Mouse (Mus musculus) urinary bladder, postnatal 0 days (tissue): ENCODE results near the gene Fez1. TPM values are rescaled to one million over a fixed set of nuclear protein-coding genes. Genes with fewer than 3 reads are reported as not detected.

Experiments
- polyA plus RNA-seq: library from polyadenylated mRNA; unstranded; fragments of >200 nt; fragmentation: Nextera tagmentation; extraction: Ambion mirVana; gene quantifications from 2 replicates; pipeline ENCODE4 v1.2.1, GENCODE M21; 2015

Fez1 gene
- polyA plus RNA-seq: 9.8 and 10.6 TPM in 2 replicates

DNA sequence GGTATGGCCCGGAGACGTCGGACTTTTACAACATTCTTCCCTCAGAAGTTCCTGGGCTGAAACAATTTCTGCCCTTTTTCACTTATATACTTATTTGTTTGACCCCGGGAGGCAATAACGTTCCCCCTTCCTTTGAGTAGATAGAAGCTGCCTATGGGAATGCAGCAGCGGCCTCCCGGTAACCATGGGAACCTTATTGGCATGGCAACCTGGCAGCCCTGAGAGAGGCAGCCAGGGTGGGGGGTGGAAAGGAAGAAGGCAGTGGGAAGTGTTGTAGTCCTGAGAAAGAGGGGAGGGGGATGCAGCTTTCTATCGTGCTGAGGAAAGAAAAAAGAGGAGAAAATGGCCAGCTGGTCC, at the start of gene Fez1:
TSS of gene Fez1 (plus strand) at position 221 of the 357 bp plus-strand sequence.

DNA sequence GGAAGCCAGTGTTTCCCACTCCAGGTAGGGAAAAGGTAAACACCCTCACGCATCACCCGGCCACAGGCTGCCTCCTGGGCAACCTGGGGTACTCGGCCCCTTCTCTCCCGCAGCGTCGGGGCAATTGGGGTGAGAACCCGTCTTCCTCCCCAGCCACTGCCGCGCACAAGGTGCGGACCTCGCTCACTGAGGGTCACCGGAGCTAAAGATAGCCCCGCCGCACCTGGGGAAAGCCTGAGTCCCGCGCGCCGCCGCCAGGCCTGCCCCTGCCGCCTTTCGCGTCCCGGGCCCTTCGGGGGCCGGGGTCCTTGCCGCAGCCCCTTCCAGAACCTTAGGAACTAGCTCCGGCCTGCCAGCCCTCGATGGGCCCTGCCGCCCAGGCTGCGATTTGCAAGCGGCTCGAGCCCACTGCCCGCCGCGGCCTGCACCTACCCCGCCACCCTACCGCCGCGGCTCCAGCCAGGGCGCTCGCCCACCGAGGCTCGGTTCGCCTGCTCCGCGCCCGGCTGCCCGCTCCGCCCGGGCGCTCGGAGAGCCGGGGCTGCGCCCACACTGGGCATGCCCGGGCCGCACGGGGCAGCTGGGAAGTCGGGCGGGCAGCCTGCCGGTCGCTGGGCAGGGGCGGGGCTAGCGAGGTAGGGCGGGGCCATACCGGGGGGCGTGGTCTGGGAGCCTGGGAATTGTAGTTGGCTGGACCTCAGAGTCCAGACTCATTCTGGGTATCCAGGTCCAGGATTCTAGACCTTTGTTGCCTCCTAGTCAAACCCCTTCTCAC, 24.7 kb upstream of the Fez1 start, which contains the start of gene Ei24:
TSS of gene Ei24 (minus strand) at position 613 of the 775 bp plus-strand sequence.

Other genes with a start within 250 kb of the Fez1 start
- not detected in 2 replicates for gene Gm17689, start 239.2 kb upstream of the Fez1 start, polyA plus RNA-seq
- gene A630095E13Rik, start 178.5 kb upstream of the Fez1 start, polyA plus RNA-seq: not detected in 2 replicates
- gene Acrv1, start 128.6 kb upstream of the Fez1 start, polyA plus RNA-seq: not detected in 2 replicates
- gene Chek1, start 94.8 kb upstream of the Fez1 start, polyA plus RNA-seq: 8.0 and 8.5 TPM in 2 replicates
- gene Stt3a, start 54.2 kb upstream of the Fez1 start, polyA plus RNA-seq: 158 and 189 TPM in 2 replicates
- 106 and 124 TPM in 2 replicates for gene Ei24, start 24.5 kb upstream of the Fez1 start, polyA plus RNA-seq